Mouse (Mus musculus) kidney, embryonic 16.5 days (tissue): ENCODE results near the gene Dnmt3a. TPM values are rescaled to one million over a fixed set of nuclear protein-coding genes. Genes with fewer than 3 reads are reported as not detected.

ENCODE experiments used
- ATAC-seq: fragments of 200-750 bp; cut with Nextera tagmentation; 2 replicates; pipeline ENCODE4 v1.8.0; 2017; ENCODE audit warnings: moderate TSS enrichment; ENCODE audit not compliant: low FRiP score, low TSS enrichment
- H3K27ac ChIP-seq: fragments of 300-500 bp; sonication (generic); 2 replicates; pipeline ENCODE4 v1.5.1; 2014; ENCODE audit warnings: low read length
- H3K27me3 ChIP-seq: fragments of 300-500 bp; sonication (generic); 2 replicates; pipeline ENCODE4 v1.6.1; 2014; ENCODE audit warnings: low read length, control low read depth, mixed read lengths; ENCODE audit not compliant: insufficient read depth
- H3K36me3 ChIP-seq: fragments of 300-500 bp; sonication (generic); 2 replicates; pipeline ENCODE4 v1.6.1; 2014; ENCODE audit warnings: low read length, control low read depth, mixed read lengths; ENCODE audit not compliant: insufficient read depth
- H3K4me1 ChIP-seq: fragments of 300-500 bp; sonication (generic); 2 replicates; pipeline ENCODE4 v1.6.1; 2014; ENCODE audit warnings: low read length, control low read depth, mixed read lengths; ENCODE audit not compliant: insufficient read depth
- H3K4me2 ChIP-seq: fragments of 300-500 bp; sonication (generic); replicated peaks from 2 replicates; pipeline ENCODE4 v1.6.1; 2014; ENCODE audit warnings: low read depth, low read length
- H3K4me3 ChIP-seq: fragments of 300-500 bp; sonication (generic); 2 replicates; pipeline ENCODE4 v1.5.1; 2014; ENCODE audit warnings: mild to moderate bottlenecking, low read length
- H3K9ac ChIP-seq: fragments of 300-500 bp; sonication (generic); replicated peaks from 2 replicates; pipeline ENCODE4 v1.6.1; 2014; ENCODE audit warnings: low read length
- H3K9me3 ChIP-seq: fragments of 300-500 bp; sonication (generic); 2 replicates; pipeline ENCODE4 v1.6.1; 2016; ENCODE audit warnings: low read length, control low read depth
- WGBS: fragments of 180-500 bp; shearing (Covaris S2); extraction: QIAGEN DNeasy Blood & Tissue Kit; methylation state at CpG from one replicate; pipeline ENCODE4 v1.1.7; 2014; 5-methylcytosine and 5-hydroxymethylcytosine counted together
- polyA plus RNA-seq: library from polyadenylated mRNA; unstranded; fragments of >200 nt; fragmentation: Nextera tagmentation; extraction: Ambion mirVana; gene quantifications from 2 replicates; pipeline ENCODE4 v1.2.1, GENCODE M21; 2015

Dnmt3a gene
- polyA plus RNA-seq, 1 experiment from 2014 or later = 88.1 TPM

DNA sequence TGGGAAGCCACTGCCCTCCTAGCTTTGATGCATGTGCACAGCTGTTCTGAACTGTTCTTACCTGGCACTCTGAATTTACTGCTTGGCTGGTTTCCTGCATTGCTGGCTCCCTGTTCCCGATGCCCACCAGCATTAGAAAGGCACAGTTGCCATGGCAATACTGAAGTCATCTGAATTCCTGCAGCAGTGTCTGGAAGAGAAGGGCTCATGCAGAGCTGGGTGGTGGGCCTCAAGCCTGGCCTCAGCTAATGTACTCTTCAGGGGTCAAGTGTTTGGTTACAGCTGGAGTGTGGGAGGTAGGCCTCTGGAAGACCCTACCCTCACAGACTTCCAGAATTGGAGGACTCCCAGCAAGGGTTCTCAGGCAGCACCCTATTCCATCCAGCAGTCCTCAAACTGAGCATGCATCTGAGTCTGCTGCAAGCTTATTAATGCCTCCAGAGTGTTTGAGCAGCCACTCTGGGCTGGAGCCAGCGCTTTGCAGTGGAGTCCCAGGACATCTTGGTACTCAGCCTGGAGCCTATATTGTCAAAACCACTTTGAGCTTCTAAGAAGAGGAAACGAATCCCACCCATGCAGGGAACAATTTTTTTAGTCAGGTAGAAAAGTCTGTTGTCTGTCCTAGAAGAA, 22.5 kb upstream of the Dnmt3a start:
- peak overlapping the region; percentile 31 for H3K27ac ChIP-seq
- H3K4me3 ChIP-seq = no peak overlapping the region
- ATAC-seq = no peak
- peaks cover 80% of the 10 kb centered on the region for H3K4me1 ChIP-seq
- H3K4me2 ChIP-seq = no peak overlapping the region
- no peaks in the 10 kb centered on the region for H3K36me3 ChIP-seq
- no peak overlapping the region; the same call in 1 of the 2 replicates for H3K9ac ChIP-seq
- H3K9me3 ChIP-seq = no peaks in the 10 kb centered on the region
- H3K27me3 ChIP-seq = no peaks in the 10 kb centered on the region
- 48% methylated on average over 3 of the region's 3 CpGs for WGBS

DNA sequence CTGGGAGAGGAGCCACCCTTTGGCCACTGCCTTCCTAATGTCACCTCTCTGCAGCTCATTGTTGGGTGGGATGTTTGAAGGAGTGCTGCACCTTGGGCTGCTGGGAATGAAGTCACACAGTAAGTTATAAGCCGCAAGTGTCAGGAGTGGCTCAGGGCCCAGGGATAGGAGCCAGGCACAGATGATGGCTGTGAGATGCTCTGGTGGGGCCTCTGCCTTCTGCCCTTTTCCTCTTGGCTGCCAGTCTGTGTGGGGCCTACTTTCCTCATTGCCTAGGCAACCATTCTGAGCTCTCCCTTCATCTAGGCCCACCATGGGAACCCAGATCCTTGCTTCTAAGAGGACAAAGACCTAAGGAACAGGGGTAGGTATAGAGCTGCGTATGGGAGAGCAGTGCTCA, 21.5 kb upstream of the Dnmt3a start:
- 81% methylated on average over 2 of the region's 2 CpGs for WGBS
- Histone ChIP-seq H3K4me3 (no peak overlapping the region), H3K27me3 (no peaks in the 10 kb centered on the region), H3K4me1 (peaks cover 78% of the 10 kb centered on the region), H3K36me3 (no peaks in the 10 kb centered on the region), H3K4me2 (no peak overlapping the region), H3K9me3 (no peaks in the 10 kb centered on the region), H3K9ac (no peak overlapping the region), H3K27ac (peak overlapping the region; percentile 61)
- ATAC-seq = no peak

DNA sequence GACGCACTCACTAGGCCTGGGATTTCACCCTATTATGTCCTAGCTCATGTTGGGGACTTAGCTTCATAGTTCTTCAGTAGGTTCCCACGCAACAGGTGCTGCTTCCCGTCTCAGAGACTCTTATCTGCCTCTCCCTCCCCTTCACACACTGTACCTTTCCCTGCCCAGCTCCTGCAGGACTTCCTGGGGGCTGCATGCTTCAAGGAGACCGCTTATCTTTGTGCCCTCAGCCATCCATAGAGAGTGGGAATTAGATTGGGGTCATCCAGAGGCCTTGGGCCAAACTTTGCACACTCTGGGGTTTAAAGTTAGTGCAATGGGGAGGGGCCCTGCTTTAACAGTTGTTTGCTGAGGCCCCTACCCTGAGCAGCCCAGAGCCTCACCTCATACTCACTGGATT, 21.1 kb upstream of the Dnmt3a start:
- Histone ChIP-seq H3K4me2 (no peak overlapping the region), H3K27me3 (no peaks in the 10 kb centered on the region), H3K9ac (no peak overlapping the region), H3K27ac (peak overlapping the region; percentile 61), H3K4me3 (no peak overlapping the region), H3K36me3 (no peaks in the 10 kb centered on the region), H3K9me3 (no peaks in the 10 kb centered on the region), H3K4me1 (peaks cover 78% of the 10 kb centered on the region)
- peak; percentile 11; the same call in 1 of the 2 replicates for ATAC-seq
- 64% methylated on average over 4 of the region's 4 CpGs for WGBS

DNA sequence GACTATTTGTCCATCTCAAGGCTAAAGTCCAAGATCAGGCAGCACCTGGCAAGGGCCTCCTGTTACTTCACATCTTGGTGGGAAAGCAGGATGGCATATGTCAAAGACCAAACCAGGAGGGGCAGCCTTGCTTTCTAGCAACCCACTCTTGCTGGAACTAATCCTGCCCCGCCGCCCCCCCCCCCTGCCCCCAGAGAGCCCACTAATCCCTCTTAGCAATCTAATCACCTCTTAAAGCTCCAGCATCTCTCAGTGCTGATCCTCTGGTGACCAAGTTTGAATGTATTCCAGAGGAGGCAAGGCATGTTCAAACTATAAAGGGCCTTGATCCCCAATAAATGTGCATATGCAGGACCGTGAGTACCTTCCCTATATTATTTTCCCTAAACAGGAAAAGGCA, 18.8 kb upstream of the Dnmt3a start:
- H3K9me3 ChIP-seq = no peaks in the 10 kb centered on the region
- no peaks in the 10 kb centered on the region for H3K36me3 ChIP-seq
- H3K27me3 ChIP-seq = no peaks in the 10 kb centered on the region
- H3K4me3 ChIP-seq = no peak overlapping the region
- no peak overlapping the region for H3K9ac ChIP-seq
- peaks cover 62% of the 10 kb centered on the region for H3K4me1 ChIP-seq
- ATAC-seq = no peak
- 65% methylated on average over 3 of the region's 3 CpGs for WGBS
- no peak overlapping the region; the same call in 1 of the 2 replicates for H3K27ac ChIP-seq
- H3K4me2 ChIP-seq = no peak overlapping the region

GRCm38 (mm10) chr12:3787541-3787940, 18.3 kb upstream of the Dnmt3a start:
- Histone ChIP-seq H3K36me3 (no peaks in the 10 kb centered on the region), H3K9ac (no peak overlapping the region), H3K9me3 (no peaks in the 10 kb centered on the region), H3K27ac (peak overlapping the region; percentile 48), H3K4me2 (no peak overlapping the region), H3K27me3 (no peaks in the 10 kb centered on the region), H3K4me1 (peaks cover 63% of the 10 kb centered on the region), H3K4me3 (no peak overlapping the region)
- WGBS = 52% methylated on average over 1 of the region's 1 CpGs
- no peak for ATAC-seq

- Histone ChIP-seq H3K4me3 (no peak overlapping the region), H3K4me2 (no peak overlapping the region), H3K27ac (peak overlapping the region; percentile 52; the same call in 1 of the 2 replicates), H3K9ac (no peak overlapping the region), H3K4me1 (peaks cover 55% of the 10 kb centered on the region), H3K36me3 (no peaks in the 10 kb centered on the region), H3K9me3 (no peaks in the 10 kb centered on the region), H3K27me3 (no peaks in the 10 kb centered on the region)
- WGBS = 54% methylated on average over 5 of the region's 5 CpGs
- ATAC-seq = no peak
These were observed 17.3 kb upstream of the Dnmt3a start for GRCm38 (mm10) chr12:3788421-3789051.

DNA sequence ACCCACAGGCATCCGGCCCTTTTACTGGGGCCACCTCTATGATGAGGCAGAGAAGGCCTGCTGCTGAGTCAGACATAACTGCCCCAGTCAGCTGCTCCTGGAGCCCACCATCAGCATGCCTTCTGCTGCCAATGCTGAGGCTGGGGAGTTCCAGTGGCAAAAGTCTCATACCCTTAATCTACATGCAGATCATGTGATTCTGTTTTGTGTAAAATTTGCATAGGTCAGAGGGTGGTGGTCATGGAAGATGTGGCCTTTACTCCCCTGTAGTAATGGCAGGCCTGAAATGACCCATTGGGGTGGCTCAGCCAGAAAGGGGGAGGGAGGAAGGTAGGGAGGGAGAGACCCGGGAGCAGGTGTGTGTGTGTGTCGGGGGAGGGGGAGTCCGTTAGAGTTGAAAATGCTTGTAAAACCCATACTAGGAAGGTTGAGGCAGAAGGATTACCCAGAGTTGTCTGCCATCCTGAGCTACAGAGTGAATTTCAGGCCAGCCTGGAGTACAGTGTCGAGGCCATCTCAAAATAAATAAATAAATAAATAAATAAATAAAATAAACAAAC, 16.1 kb upstream of the Dnmt3a start:
- 63% methylated on average over 5 of the region's 5 CpGs for WGBS

DNA sequence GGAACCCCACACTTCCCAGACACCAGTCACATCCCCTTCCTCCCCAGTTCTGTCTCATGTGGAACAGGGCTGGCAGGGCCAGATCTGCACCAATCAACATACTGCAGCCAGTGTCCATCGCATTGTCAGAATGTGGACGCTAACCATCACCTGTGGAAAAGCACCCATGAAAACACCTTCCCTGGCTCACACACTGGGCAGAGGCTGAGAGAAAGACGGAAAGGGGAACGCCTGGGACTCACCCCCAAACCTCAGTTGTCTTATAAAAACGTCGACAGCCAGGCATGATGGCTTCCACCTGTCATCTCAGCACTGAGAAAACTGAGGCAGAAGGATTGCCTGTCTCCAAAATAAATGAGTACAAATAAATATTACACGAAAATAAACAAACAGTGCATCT, 14.6 kb upstream of the Dnmt3a start:
- H3K4me2 ChIP-seq = peak overlapping the region; percentile 83
- ATAC-seq = no peak
- H3K27me3 ChIP-seq = no peaks in the 10 kb centered on the region
- H3K36me3 ChIP-seq = no peaks in the 10 kb centered on the region
- H3K27ac ChIP-seq = no peak overlapping the region
- H3K9me3 ChIP-seq = no peaks in the 10 kb centered on the region
- peaks cover 36% of the 10 kb centered on the region for H3K4me1 ChIP-seq
- no peak overlapping the region for H3K9ac ChIP-seq
- WGBS = 35% methylated on average over 7 of the region's 7 CpGs
- H3K4me3 ChIP-seq = peak overlapping the region; percentile 49

More for the DNA sequence above, 16.1 kb upstream of the Dnmt3a start:
- ATAC-seq = no peak
- no peaks in the 10 kb centered on the region for H3K27me3 ChIP-seq
- H3K36me3 ChIP-seq = no peaks in the 10 kb centered on the region
- no peak overlapping the region for H3K4me2 ChIP-seq
- H3K4me1 ChIP-seq = peaks cover 43% of the 10 kb centered on the region
- no peak overlapping the region for H3K4me3 ChIP-seq
- no peak overlapping the region for H3K27ac ChIP-seq
- H3K9me3 ChIP-seq = no peaks in the 10 kb centered on the region
- H3K9ac ChIP-seq = no peak overlapping the region

DNA sequence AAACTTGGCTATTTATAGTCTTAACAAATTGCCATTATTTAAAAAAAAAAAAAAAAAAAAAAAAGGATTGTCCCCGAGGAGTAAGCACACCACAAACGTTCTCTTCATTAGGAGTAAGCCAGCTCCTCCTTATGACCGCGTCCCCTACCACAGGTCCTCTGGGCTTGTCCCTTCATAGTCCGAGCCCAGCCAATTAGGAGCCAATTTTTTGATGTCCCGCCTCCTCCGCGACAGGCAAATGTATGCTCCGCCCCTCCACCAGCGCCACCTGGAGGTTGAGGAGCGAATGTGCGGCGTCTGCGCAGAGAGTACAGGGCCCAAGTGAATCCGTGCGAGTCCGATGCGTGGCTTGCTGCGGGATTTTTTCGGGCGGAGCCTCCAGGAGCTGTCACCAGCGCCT, 14.1 kb upstream of the Dnmt3a start:
- peak overlapping the region; percentile 69 for H3K9ac ChIP-seq
- peak overlapping the region; percentile 49 for H3K4me3 ChIP-seq
- under 1% methylated on average over 22 of the region's 22 CpGs for WGBS
- H3K36me3 ChIP-seq = no peaks in the 10 kb centered on the region
- H3K4me1 ChIP-seq = peaks cover 35% of the 10 kb centered on the region
- peak overlapping the region; percentile 83 for H3K4me2 ChIP-seq
- ATAC-seq = peak; percentile 94
- H3K9me3 ChIP-seq = no peaks in the 10 kb centered on the region
- H3K27me3 ChIP-seq = no peaks in the 10 kb centered on the region
- no peak overlapping the region for H3K27ac ChIP-seq

GRCm38 (mm10) chr12:3792248-3792647, 13.6 kb upstream of the Dnmt3a start:
- peak; percentile 29 for ATAC-seq

More at GRCm38 (mm10) chr12:3792248-3792647, 13.6 kb upstream of the Dnmt3a start:
- Histone ChIP-seq H3K9ac (peak overlapping the region; percentile 69), H3K27me3 (no peaks in the 10 kb centered on the region), H3K9me3 (no peaks in the 10 kb centered on the region), H3K4me2 (peak overlapping the region; percentile 83), H3K4me1 (peaks cover 30% of the 10 kb centered on the region), H3K36me3 (no peaks in the 10 kb centered on the region), H3K4me3 (peak overlapping the region; percentile 49), H3K27ac (no peak overlapping the region)
- WGBS = 13% methylated on average over 8 of the region's 8 CpGs
